Mouse (Mus musculus): ENCODE data around the gene Sectm1b.
"Not testable (repeated sequence)": the region's sequence is repeated elsewhere in the genome, so short reads cannot be mapped to it uniquely, and the experiment has no call there.

Sectm1b gene

DNA sequence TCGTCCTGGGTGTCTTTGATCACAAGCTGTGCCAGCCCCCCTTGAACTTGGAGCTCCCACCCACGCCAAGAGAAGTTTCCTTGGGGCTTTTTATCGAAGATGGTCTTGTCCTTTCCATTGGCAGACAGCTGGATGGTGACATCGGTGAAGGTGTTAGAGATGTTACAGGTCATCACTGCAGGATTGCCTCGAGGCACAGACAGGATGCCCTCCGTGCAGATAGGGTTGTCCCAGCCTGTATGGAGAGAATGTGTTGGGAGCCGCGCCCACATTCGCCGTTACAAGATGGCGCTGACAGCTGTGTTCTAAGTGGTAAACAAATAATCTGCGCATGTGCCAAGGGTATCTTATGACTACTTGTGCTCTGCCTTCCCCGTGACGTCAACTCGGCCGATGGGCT lies 6.3 kb upstream of the Sectm1b start:
- DNase-seq (ENCODE audit: low read depth): not testable (repeated sequence)

GRCm38 (mm10) chr11:121067895-121068294 lies 4.5 kb upstream of the Sectm1b start:
- no peak for DNase-seq (ENCODE audit: low read depth)

GRCm38 (mm10) chr11:121064197-121064596 lies 828 bp upstream of the Sectm1b start:
- no peak for DNase-seq (ENCODE audit: low read depth)

DNA sequence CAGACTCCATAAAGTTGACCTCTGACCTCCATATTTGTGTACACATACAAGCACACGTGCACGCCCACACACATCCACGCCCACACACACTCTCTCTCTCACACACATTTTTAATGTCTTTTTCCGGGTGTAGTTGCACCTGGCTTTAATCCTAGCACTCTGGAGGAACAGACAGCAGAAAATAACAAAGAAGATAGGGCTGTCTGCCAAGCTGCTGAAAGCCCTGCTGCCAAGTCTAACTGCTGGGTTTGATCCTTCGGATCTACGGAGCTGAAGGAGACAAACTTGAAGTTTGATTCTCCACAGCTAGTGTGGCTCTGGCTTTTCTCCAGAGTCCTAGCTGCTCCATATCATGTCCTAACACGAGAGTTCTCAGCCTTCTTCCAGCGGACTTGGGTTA lies 1.8 kb downstream of the Sectm1b start:
- DNase-seq (ENCODE audit: low read depth): no peak

DNA sequence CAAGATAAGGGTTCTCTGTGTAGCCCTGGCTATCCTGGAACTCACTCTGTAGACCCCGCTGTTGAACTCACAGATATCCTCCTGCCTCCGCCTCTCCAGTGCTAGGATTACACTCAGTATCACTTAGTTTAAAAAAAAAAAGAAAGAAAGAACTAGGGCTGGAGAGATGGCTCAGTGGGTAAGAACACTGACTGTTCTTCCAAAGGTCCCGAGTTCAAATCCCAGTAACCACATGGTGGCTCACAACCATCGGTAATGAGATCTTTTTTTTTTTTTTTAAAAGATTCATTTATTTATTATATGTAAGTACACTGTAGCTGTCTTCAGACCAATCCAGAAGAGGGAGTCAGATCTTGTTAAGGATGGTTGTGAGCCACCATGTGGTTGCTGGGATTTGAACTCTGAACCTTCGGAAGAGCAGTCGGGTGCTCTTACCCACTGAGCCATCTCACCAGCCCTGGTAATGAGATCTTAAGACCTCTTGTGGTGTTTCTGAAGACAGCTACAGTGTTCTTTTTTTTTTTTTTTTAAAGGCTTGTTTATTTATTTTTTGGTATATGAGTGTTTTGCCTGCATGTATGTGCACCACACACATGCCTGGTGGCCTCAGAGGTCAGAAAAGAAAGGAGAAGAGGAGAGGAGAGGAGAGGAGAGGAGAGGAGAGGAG lies 2.8 kb downstream of the Sectm1b start:
- not testable (repeated sequence) for DNase-seq (ENCODE audit: low read depth)

DNA sequence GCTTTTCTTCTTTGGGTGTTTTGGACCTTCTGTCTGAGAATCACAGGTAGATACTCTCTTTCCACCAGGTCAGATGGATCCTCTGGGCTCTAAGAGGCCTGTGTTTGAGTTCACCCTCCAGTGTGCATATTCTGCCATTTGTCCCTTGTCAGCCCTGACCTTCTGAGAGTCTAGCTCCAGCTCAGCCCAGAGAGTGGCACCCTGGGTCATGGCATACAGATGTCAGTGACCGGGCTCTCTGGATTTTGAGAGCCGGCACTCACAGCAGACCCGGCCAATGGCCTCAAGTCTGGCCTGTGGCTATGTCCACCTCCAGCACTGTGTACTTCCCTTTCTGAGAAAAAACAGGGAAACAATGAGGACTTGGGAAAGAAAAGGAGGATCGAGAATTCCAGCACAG lies 3.9 kb downstream of the Sectm1b start:
- DNase-seq (ENCODE audit: low read depth): no peak

GRCm38 (mm10) chr11:121058956-121059355 lies 4.4 kb downstream of the Sectm1b start:
- DNase-seq (ENCODE audit: low read depth): no peak

DNA sequence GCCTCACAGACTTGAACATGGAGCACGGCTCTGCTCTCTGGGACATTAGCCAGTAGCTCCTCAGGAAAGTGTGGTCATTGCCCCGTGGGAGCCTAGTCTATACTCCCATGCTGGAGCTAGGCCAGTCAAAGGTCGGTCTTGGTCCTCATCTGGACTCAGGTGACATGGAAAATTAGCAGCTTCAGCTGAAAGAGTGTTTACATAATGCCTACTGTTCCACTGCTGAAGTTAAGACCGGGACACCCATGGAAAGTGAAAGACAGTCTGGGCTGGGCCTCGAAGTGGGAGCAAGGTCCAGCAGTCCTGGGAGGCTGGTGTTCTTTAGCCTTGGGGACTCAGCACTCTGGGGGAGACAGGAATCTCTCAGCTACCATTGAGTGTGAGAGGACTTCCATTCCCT lies 5.2 kb downstream of the Sectm1b start:
- no peak for DNase-seq (ENCODE audit: low read depth)

DNA sequence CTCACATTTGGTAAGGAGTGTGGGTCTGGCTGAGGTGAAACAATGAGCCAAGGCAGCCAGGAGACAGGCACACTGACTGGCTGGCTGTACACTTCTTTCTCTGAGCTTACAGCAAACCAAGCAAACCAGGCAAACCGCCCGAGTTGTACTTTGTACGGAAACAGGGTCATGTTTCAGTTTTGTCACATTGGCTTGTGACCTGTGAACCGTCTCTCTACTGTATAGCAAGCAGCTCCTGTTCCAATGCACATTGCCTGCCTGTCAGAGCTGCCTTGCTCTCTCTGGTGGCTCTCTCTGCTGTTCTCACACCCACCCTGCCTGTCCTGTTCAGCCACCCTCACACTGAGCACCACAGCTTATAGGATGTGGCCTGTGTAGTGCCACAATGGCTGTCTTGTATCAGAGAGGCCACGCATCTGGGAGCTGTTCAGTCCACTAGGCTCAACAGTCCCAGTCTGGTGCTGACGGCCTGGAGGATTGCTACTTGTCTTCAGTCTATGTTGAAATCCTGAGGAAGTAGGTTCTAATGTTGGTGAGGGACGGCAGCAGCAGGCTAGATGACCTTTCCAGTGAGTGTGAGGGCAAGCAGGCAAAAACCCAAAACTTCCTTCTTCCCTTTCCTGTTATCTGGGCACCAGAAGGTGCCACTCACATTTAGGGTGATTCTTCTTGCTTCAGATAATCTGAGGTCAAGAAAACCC lies 6.7 kb downstream of the Sectm1b start:
- no peak for DNase-seq (ENCODE audit: low read depth)

DNA sequence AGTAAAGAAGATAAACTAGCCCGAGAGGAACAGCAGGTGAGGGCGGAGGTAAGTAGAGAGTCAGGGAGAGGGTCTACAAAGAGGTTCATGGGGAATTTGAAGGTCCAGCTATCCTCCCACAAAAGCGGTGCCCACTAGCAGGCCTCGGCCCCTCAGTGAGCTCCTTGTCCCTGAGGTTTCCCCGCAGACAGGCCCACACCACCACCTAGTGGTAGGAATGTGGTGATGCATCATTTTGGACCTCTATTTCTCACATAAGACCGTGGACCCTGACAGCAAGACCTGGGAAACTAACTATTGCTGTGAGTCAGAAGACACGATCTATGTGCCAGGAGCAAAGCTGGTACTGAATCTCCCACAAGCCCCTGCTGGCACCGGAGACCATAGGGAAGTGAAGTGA lies 9.8 kb downstream of the Sectm1b start:
- DNase-seq (ENCODE audit: low read depth): peak; percentile 70

- DNase-seq (ENCODE audit: low read depth): no peak
Measured at GRCm38 (mm10) chr11:121052387-121052786, 11.0 kb downstream of the Sectm1b start.

- no peak for DNase-seq (ENCODE audit: low read depth)
Measured at GRCm38 (mm10) chr11:121051793-121052192, 11.6 kb downstream of the Sectm1b start.

DNA sequence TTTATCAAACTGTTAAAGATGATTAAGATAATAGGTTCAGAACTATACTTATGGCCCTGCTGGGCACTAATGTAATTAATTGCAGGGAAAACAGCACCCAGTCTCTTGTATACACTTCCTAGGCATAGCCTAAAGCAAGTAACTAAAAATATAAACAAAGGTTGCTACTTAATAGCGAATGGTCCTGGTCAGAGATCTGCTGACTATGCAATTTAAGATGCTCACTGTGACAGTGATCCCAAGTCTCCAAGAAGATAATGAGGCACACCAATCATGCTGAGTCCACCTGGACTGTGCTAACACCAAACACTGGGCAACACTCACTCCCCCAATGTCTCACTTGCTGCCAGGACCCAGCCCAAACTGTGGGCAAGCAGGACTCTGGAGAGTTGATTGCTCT lies 13.5 kb downstream of the Sectm1b start:
- no peak for DNase-seq (ENCODE audit: low read depth)

GRCm38 (mm10) chr11:121047826-121048399 lies 15.5 kb downstream of the Sectm1b start:
- DNase-seq (ENCODE audit: low read depth): no peak

DNA sequence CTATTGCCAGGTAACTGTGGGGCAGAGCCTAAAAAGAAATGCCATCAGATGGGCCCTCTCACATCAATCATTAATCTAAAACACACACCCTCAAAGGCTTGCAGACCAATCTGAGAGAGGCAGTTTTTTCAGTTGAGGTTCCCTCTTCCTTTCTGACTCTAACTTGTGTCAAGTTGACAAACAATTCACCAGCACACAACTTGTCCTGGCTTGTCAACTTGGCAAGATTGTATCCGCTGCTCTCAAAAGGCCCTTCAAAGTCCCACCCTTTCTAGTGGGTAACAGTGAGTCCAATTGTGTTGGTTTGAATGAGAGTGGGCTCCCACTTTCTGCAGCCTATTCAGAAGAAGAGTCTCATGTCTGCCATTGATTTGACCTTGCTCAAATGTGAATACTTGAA lies 18.1 kb downstream of the Sectm1b start:
- no peak for DNase-seq (ENCODE audit: low read depth)

- not testable (repeated sequence) for DNase-seq (ENCODE audit: low read depth)
Measured at GRCm38 (mm10) chr11:121043025-121043424, 20.3 kb downstream of the Sectm1b start.

- no peak for DNase-seq (ENCODE audit: low read depth)
Measured at GRCm38 (mm10) chr11:121042480-121042879, 20.9 kb downstream of the Sectm1b start.

DNA sequence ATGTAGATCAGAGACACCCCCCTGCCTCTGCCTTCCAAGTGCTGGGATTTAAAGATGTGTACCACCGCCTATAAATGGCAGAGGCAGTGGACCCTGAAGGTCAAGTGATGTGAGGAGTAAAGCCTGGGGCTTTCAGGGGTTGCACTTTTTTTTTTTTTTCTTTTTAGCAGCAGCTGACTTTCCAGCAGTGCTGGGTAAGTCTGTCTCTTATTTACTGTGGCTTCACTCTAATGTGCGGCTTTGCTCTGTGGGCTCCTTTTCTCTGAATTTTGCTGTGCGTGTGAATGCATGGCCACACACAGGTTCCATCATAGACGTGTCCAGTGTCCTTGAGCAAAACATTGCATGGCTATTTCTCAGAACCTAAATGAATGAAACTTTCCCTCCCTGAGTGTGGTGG lies 21.7 kb downstream of the Sectm1b start:
- no peak for DNase-seq (ENCODE audit: low read depth)

- DNase-seq (ENCODE audit: low read depth): peak; percentile 90
Measured at GRCm38 (mm10) chr11:121041212-121041611, 22.2 kb downstream of the Sectm1b start.

GRCm38 (mm10) chr11:121039302-121039701 lies 24.1 kb downstream of the Sectm1b start, which contains the start of gene Cd7:
Gene Cd7, minus strand, starts transcription at chr11:121039418.
- no peak for DNase-seq (ENCODE audit: low read depth)

GRCm38 (mm10) chr11:121038366-121039240 lies 24.8 kb downstream of the Sectm1b start:
- DNase-seq (ENCODE audit: low read depth): no peak

DNA sequence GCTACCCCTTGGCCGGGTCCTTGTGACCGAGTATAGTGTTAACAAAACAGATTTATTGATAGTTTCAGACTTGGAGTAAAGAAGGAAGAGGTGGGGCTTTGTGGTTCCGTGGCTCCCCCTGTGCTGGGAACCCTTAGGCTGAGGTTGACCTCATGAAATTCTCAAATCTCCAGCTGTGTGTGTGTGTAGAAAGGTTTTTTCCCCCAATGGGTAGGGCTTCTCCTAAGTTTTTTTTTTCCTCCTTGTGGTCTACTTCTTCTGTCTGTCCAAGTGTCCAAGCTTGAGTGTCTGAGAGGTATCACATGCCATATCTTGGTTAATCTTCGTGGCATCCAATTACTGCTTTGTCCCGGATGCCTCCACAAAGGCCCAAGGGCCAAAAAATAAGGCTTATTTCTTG lies 30.3 kb downstream of the Sectm1b start:
- no peak for DNase-seq (ENCODE audit: low read depth)

Measured in fibroblast of lung, adult 2 months (primary cell).